Mouse (Mus musculus) embryonic facial prominence, embryonic 14.5 days (tissue): ENCODE measurements around the gene Gm5737. TPM values are rescaled to one million over a fixed set of nuclear protein-coding genes. Genes with fewer than 3 reads are reported as not detected.
A peak's percentile ranks its signal among the peaks of the same experiment; 100 is the strongest.

Experiments used
- ATAC-seq: fragments of 200-750 bp; cut with Nextera tagmentation; 2 replicates; pipeline ENCODE4 v1.8.0; 2017; ENCODE audit warnings: low read depth, moderate number of reproducible peaks, moderate TSS enrichment
- DNase-seq: peaks from one replicate; pipeline ENCODE4 v3.0.0-alpha.2; 2015; ENCODE audit warnings: low spot score
- H3K27ac ChIP-seq: fragments of 300-500 bp; sonication (generic); replicated peaks from 2 replicates; pipeline ENCODE4 v1.5.1; 2014; ENCODE audit warnings: low read depth, mild to moderate bottlenecking, low read length, moderate library complexity
- H3K27me3 ChIP-seq: fragments of 300-500 bp; sonication (generic); replicated peaks from 2 replicates; pipeline ENCODE4 v1.6.1; 2014; ENCODE audit warnings: low read length; ENCODE audit not compliant: control insufficient read depth, insufficient read depth
- H3K36me3 ChIP-seq: fragments of 300-500 bp; sonication (generic); 2 replicates; pipeline ENCODE4 v1.6.1; 2014; ENCODE audit warnings: low read length, mixed read lengths; ENCODE audit not compliant: control insufficient read depth, insufficient read depth
- H3K4me1 ChIP-seq: fragments of 300-500 bp; sonication (generic); 2 replicates; pipeline ENCODE4 v1.6.1; 2014; ENCODE audit warnings: antibody characterized with exemption, low read length; ENCODE audit not compliant: control insufficient read depth, insufficient read depth
- H3K4me2 ChIP-seq: fragments of 300-500 bp; sonication (generic); 2 replicates; pipeline ENCODE4 v1.6.1; 2014; ENCODE audit warnings: low read depth, mild to moderate bottlenecking, low read length, moderate library complexity, mixed read lengths
- H3K4me3 ChIP-seq: fragments of 300-500 bp; sonication (generic); 2 replicates; pipeline ENCODE4 v1.5.1; 2014; ENCODE audit warnings: low read depth, mild to moderate bottlenecking, low read length
- H3K9ac ChIP-seq: fragments of 300-500 bp; sonication (generic); 2 replicates; pipeline ENCODE4 v1.6.1; 2014; ENCODE audit warnings: low read depth, mild to moderate bottlenecking, low read length, moderate library complexity, mixed read lengths
- H3K9me3 ChIP-seq: fragments of 300-500 bp; sonication (generic); 2 replicates; pipeline ENCODE4 v1.6.1; 2016; ENCODE audit warnings: low read length; ENCODE audit not compliant: control insufficient read depth
- WGBS: fragments of 180-500 bp; shearing (Covaris S2); extraction: QIAGEN DNeasy Blood & Tissue Kit; methylation state at CpG from one replicate; pipeline ENCODE4 v1.1.7; 2014; 5-methylcytosine and 5-hydroxymethylcytosine counted together
- polyA plus RNA-seq: library from polyadenylated mRNA; unstranded; fragments of >200 nt; fragmentation: Nextera tagmentation; extraction: Ambion mirVana; gene quantifications from 2 replicates; pipeline ENCODE4 v1.2.1, GENCODE M21; 2014

The Gm5737 gene
- polyA plus RNA-seq, 1 experiment from 2014 or later = not detected

GRCm38 (mm10) chr7:120836361-120836760 is 24.2 kb downstream of the Gm5737 start:
- Histone ChIP-seq H3K36me3 (no peaks in the 10 kb centered on the region), H3K4me1 (no peaks in the 10 kb centered on the region), H3K27ac (peak overlapping the region; percentile 46; the same call in 1 of the 2 replicates), H3K27me3 (no peaks in the 10 kb centered on the region), H3K4me2 (peak overlapping the region; percentile 59), H3K9me3 (no peaks in the 10 kb centered on the region), H3K4me3 (peak overlapping the region; percentile 67), H3K9ac (peak overlapping the region; percentile 68)
- DNase-seq (peak; percentile 33), ATAC-seq (no peak)
- WGBS = 4% methylated on average over 12 of the region's 12 CpGs

GRCm38 (mm10) chr7:120838436-120839160 is 26.4 kb downstream of the Gm5737 start:
- Histone ChIP-seq H3K4me1 (no peaks in the 10 kb centered on the region), H3K36me3 (no peaks in the 10 kb centered on the region), H3K9ac (no peak overlapping the region), H3K4me2 (no peak overlapping the region), H3K4me3 (no peak overlapping the region), H3K27ac (no peak overlapping the region), H3K27me3 (no peaks in the 10 kb centered on the region), H3K9me3 (no peaks in the 10 kb centered on the region)
- DNase-seq (no peak), ATAC-seq (no peak)
- WGBS = 64% methylated on average over 5 of the region's 5 CpGs

GRCm38 (mm10) chr7:120839786-120840185 is 27.6 kb downstream of the Gm5737 start:
- Histone ChIP-seq H3K36me3 (no peaks in the 10 kb centered on the region), H3K4me3 (no peak overlapping the region), H3K9me3 (no peaks in the 10 kb centered on the region), H3K4me2 (no peak overlapping the region), H3K9ac (no peak overlapping the region), H3K4me1 (peaks cover 7% of the 10 kb centered on the region), H3K27ac (no peak overlapping the region), H3K27me3 (no peaks in the 10 kb centered on the region)
- ATAC-seq (no peak), DNase-seq (no peak)
- WGBS = 57% methylated on average over 2 of the region's 2 CpGs

- Histone ChIP-seq H3K4me2 (peak within 1 kb of the TSS; percentile 63), H3K27ac (peak within 1 kb of the TSS; percentile 95), H3K9ac (peak within 1 kb of the TSS; percentile 85), H3K27me3 (no peaks in the 10 kb centered on the region), H3K4me3 (peak within 1 kb of the TSS; percentile 83), H3K9me3 (no peaks in the 10 kb centered on the region), H3K36me3 (0 out of 2 replicates have a peak, but pooled peaks cover 8% of the 10 kb centered on the region), H3K4me1 (peaks cover 8% of the 10 kb centered on the region)
- ATAC-seq (peak; percentile 96), DNase-seq (peak; percentile 95)
- WGBS = 3% methylated on average over 34 of the region's 35 CpGs
Observed at GRCm38 (mm10) chr7:120842345-120843036, 30.3 kb downstream of the Gm5737 start, which contains the start of gene Eef2k. Eef2k (plus strand) TSS chr7:120842831.

- 0% methylated on average over 40 of the region's 40 CpGs for WGBS
- Histone ChIP-seq H3K27ac (peak overlapping the region; percentile 95), H3K9me3 (no peaks in the 10 kb centered on the region), H3K4me2 (peak overlapping the region; percentile 63), H3K4me3 (peak overlapping the region; percentile 83), H3K36me3 (0 out of 2 replicates have a peak, but pooled peaks cover 11% of the 10 kb centered on the region), H3K27me3 (no peaks in the 10 kb centered on the region), H3K9ac (peak overlapping the region; percentile 85), H3K4me1 (peaks cover 8% of the 10 kb centered on the region)
- DNase-seq (peak; percentile 91), ATAC-seq (peak; percentile 73)
Observed at GRCm38 (mm10) chr7:120843037-120843621, 31.0 kb downstream of the Gm5737 start.

GRCm38 (mm10) chr7:120843852-120844435 is 31.8 kb downstream of the Gm5737 start:
- Histone ChIP-seq H3K27ac (peak overlapping the region; percentile 95), H3K4me2 (peak overlapping the region; percentile 63), H3K4me3 (peak overlapping the region; percentile 83), H3K36me3 (peaks cover 15% of the 10 kb centered on the region; the same call in 1 of the 2 replicates), H3K27me3 (no peaks in the 10 kb centered on the region), H3K4me1 (peaks cover 8% of the 10 kb centered on the region), H3K9me3 (no peaks in the 10 kb centered on the region), H3K9ac (peak overlapping the region; percentile 85)
- 3% methylated on average over 16 of the region's 16 CpGs for WGBS
- peak; percentile 2; the same call in 1 of the 2 replicates for ATAC-seq
- no peak for DNase-seq

GRCm38 (mm10) chr7:120844689-120845088 is 32.5 kb downstream of the Gm5737 start:
- H3K9me3 ChIP-seq = no peaks in the 10 kb centered on the region
- peak overlapping the region; percentile 85 for H3K9ac ChIP-seq
- no peaks in the 10 kb centered on the region for H3K27me3 ChIP-seq
- peaks cover 15% of the 10 kb centered on the region; the same call in 1 of the 2 replicates for H3K36me3 ChIP-seq
- no peak overlapping the region for H3K27ac ChIP-seq
- DNase-seq = no peak
- H3K4me2 ChIP-seq = peak overlapping the region; percentile 63
- ATAC-seq = no peak
- H3K4me1 ChIP-seq = peaks cover 8% of the 10 kb centered on the region
- WGBS = 19% methylated on average over 9 of the region's 9 CpGs
- peak overlapping the region; percentile 83 for H3K4me3 ChIP-seq

- Histone ChIP-seq H3K27ac (no peak overlapping the region), H3K4me3 (no peak overlapping the region), H3K9me3 (no peaks in the 10 kb centered on the region), H3K36me3 (peaks cover 15% of the 10 kb centered on the region; the same call in 1 of the 2 replicates), H3K4me2 (no peak overlapping the region), H3K9ac (no peak overlapping the region), H3K27me3 (no peaks in the 10 kb centered on the region), H3K4me1 (peaks cover 21% of the 10 kb centered on the region)
- 85% methylated on average over 3 of the region's 3 CpGs for WGBS
- no peak for DNase-seq
- no peak for ATAC-seq
Observed at GRCm38 (mm10) chr7:120848831-120849512, 36.8 kb downstream of the Gm5737 start.
